Mouse (Mus musculus) kidney, embryonic 16.5 days (tissue): ENCODE results near the gene 1700001P01Rik. TPM values are rescaled to one million over a fixed set of nuclear protein-coding genes. Genes with fewer than 3 reads are reported as not detected.
"Not testable (repeated sequence)": the region's sequence is repeated elsewhere in the genome, so short reads cannot be mapped to it uniquely, and the experiment has no call there.

ENCODE experiments used
- ATAC-seq: fragments of 200-750 bp; cut with Nextera tagmentation; 2 replicates; pipeline ENCODE4 v1.8.0; 2017; ENCODE audit warnings: moderate TSS enrichment; ENCODE audit not compliant: low FRiP score, low TSS enrichment
- H3K27ac ChIP-seq: fragments of 300-500 bp; sonication (generic); 2 replicates; pipeline ENCODE4 v1.5.1; 2014; ENCODE audit warnings: low read length
- H3K27me3 ChIP-seq: fragments of 300-500 bp; sonication (generic); 2 replicates; pipeline ENCODE4 v1.6.1; 2014; ENCODE audit warnings: low read length, control low read depth, mixed read lengths; ENCODE audit not compliant: insufficient read depth
- H3K36me3 ChIP-seq: fragments of 300-500 bp; sonication (generic); 2 replicates; pipeline ENCODE4 v1.6.1; 2014; ENCODE audit warnings: low read length, control low read depth, mixed read lengths; ENCODE audit not compliant: insufficient read depth
- H3K4me1 ChIP-seq: fragments of 300-500 bp; sonication (generic); 2 replicates; pipeline ENCODE4 v1.6.1; 2014; ENCODE audit warnings: low read length, control low read depth, mixed read lengths; ENCODE audit not compliant: insufficient read depth
- H3K4me2 ChIP-seq: fragments of 300-500 bp; sonication (generic); replicated peaks from 2 replicates; pipeline ENCODE4 v1.6.1; 2014; ENCODE audit warnings: low read depth, low read length
- H3K4me3 ChIP-seq: fragments of 300-500 bp; sonication (generic); 2 replicates; pipeline ENCODE4 v1.5.1; 2014; ENCODE audit warnings: mild to moderate bottlenecking, low read length
- H3K9ac ChIP-seq: fragments of 300-500 bp; sonication (generic); replicated peaks from 2 replicates; pipeline ENCODE4 v1.6.1; 2014; ENCODE audit warnings: low read length
- H3K9me3 ChIP-seq: fragments of 300-500 bp; sonication (generic); 2 replicates; pipeline ENCODE4 v1.6.1; 2016; ENCODE audit warnings: low read length, control low read depth
- WGBS: fragments of 180-500 bp; shearing (Covaris S2); extraction: QIAGEN DNeasy Blood & Tissue Kit; methylation state at CpG from one replicate; pipeline ENCODE4 v1.1.7; 2014; 5-methylcytosine and 5-hydroxymethylcytosine counted together
- polyA plus RNA-seq: library from polyadenylated mRNA; unstranded; fragments of >200 nt; fragmentation: Nextera tagmentation; extraction: Ambion mirVana; gene quantifications from 2 replicates; pipeline ENCODE4 v1.2.1, GENCODE M21; 2015

The 1700001P01Rik gene
- polyA plus RNA-seq, 1 experiment from 2014 or later, result 0.27 TPM

DNA sequence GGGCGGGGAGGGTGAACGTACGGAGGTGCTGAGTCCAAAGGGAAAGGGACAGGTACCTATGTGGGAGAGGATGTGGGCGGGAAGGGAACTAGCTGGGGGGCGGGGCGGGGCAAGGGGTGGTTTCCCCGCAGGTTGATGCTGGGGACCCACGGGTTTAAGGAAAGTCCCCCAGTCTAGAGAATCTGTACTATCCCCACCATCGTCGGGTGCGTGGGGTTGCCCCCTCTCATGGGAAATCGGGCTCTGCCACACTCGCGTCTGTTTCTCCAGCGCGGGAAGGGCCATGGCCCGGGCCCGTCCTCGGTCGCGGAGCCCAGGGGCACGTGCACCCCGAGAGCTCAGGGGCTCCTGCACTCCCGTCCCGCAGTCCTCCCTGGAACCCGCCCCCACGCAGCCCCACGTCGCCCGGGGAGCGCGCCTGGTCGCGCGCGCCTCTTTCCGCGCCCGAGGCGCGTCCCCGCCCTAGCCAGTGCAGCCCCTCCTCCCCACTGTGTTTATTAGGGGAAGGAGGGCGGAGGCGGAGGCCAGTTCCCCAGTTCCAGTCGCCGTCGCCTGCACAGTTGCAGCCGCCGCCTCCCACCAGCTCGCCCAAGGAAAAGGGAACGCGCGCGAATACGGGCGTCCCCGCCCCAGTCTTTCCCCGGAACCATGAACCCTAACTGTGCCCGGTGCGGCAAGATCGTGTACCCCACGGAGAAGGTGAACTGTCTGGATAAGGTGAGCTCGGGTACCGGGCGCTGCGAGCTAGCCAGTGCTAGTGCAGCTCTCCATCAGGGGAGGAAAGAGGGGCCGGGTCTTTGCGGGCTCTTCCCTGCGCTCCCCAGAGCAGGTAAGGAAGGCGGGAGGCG lies 23.7 kb upstream of the 1700001P01Rik start:
- ATAC-seq, result peak; percentile 85
- under 1% methylated on average over 68 of the region's 71 CpGs for WGBS
- Histone ChIP-seq H3K9me3 (no peaks in the 10 kb centered on the region), H3K4me3 (peak overlapping the region; percentile 97), H3K4me1 (peaks cover 39% of the 10 kb centered on the region), H3K27ac (peak overlapping the region; percentile 97), H3K4me2 (peak overlapping the region; percentile 67), H3K36me3 (no peaks in the 10 kb centered on the region), H3K9ac (peak overlapping the region; percentile 97), H3K27me3 (no peaks in the 10 kb centered on the region)

- H3K9me3 ChIP-seq, result no peaks in the 10 kb centered on the region
- H3K4me2 ChIP-seq, result peak within 1 kb of the TSS; percentile 67
- no peaks in the 10 kb centered on the region for H3K36me3 ChIP-seq
- H3K27me3 ChIP-seq, result no peaks in the 10 kb centered on the region
- peak within 1 kb of the TSS; percentile 97 for H3K9ac ChIP-seq
- peak within 1 kb of the TSS; percentile 97 for H3K4me3 ChIP-seq
- peaks cover 33% of the 10 kb centered on the region for H3K4me1 ChIP-seq
- ATAC-seq, result peak; percentile 10
- under 1% methylated on average over 11 of the region's 11 CpGs for WGBS
- peak within 1 kb of the TSS; percentile 97 for H3K27ac ChIP-seq
Measured at GRCm38 (mm10) chr11:97798782-97799145, 23.0 kb upstream of the 1700001P01Rik start, which contains the start of gene Lasp1. TSS of gene Lasp1 (plus strand) at chr11:97799000.

DNA sequence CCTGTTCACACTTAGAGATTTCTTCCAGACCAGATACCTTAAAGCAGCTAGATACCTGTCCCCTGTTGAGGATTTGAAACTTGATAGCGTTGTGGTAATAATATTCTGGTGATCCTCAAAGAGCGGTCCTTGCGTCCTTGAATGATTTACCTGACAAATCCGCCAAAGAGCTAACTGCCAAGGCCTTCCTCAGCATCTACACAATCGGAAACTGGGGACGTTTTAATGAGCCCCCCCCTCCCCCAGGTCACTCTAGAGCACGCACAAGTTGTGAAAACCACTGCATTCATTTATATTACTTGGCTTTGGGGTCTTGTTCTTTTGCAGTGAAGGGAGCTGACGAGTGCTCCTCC lies 22.3 kb upstream of the 1700001P01Rik start:
- 31% methylated on average over 8 of the region's 8 CpGs for WGBS
- Histone ChIP-seq H3K4me1 (peaks cover 26% of the 10 kb centered on the region), H3K36me3 (no peaks in the 10 kb centered on the region), H3K4me2 (peak overlapping the region; percentile 67), H3K9ac (no peak overlapping the region), H3K27me3 (no peaks in the 10 kb centered on the region), H3K9me3 (0 out of 2 replicates have a peak, but pooled peaks cover 2% of the 10 kb centered on the region), H3K27ac (no peak overlapping the region), H3K4me3 (peak overlapping the region; percentile 97)
- no peak for ATAC-seq

DNA sequence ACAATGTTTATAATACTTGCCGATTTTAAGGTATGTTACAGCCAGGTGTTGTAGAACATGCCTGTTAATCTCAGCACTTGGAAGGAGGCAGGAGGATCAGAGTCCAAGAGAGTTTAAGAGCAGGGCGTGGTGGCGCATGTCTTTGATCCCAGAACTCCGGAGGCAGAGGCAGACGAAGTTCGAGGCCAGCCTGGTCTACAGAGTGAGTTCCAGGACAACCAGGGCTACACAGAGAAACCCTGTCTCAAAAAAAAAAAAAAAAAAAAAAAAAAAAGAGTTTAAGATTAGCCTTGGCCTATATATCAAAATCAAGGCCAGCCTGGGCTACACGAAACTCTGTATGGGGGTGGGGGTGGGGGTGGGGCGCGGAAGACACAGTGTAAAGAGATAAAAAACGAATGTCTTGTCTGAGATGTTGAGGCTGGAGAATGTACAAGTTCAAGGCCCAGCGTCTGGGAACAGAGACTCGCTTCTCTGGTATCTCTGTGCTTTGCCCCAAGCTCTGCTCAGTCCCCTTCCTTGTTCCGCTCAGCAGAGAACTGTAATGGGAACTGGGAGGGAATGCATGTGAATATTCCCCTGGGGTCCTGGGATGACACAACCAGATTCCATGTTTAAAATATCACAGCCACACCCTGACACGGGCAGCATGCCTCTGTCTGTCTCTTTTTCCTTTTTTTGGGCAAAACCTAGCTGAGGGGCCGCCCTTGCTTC lies 21.8 kb upstream of the 1700001P01Rik start:
- no peak overlapping the region for H3K27ac ChIP-seq
- H3K27me3 ChIP-seq, result no peaks in the 10 kb centered on the region
- H3K9ac ChIP-seq, result no peak overlapping the region
- H3K4me1 ChIP-seq, result peaks cover 21% of the 10 kb centered on the region
- WGBS, result 61% methylated on average over 15 of the region's 15 CpGs
- H3K4me2 ChIP-seq, result no peak overlapping the region
- H3K9me3 ChIP-seq, result 0 out of 2 replicates have a peak, but pooled peaks cover 2% of the 10 kb centered on the region
- no peak for ATAC-seq
- no peak overlapping the region for H3K4me3 ChIP-seq
- no peaks in the 10 kb centered on the region for H3K36me3 ChIP-seq

DNA sequence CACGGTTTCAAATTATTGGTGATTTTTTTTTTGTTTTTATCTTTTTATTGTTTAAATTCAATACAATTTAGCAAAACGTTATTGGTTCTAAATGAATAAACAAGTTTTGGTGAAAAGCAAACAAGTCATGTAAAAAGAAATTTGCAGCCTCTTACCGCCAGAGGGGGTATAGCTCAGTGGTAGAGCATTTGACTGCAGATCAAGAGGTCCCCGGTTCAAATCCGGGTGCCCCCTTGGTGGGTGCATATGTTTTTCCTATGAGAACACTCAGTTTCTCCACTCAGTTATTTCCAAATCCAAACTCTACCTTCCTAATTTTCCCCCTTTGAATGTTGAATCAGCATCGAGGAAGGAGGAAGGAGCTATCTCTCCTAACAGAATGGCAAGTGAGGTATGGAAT lies 21.2 kb upstream of the 1700001P01Rik start:
- H3K4me2 ChIP-seq, result no peak overlapping the region
- 0 out of 2 replicates have a peak, but pooled peaks cover 2% of the 10 kb centered on the region for H3K9me3 ChIP-seq
- no peak overlapping the region for H3K9ac ChIP-seq
- H3K4me1 ChIP-seq, result peaks cover 15% of the 10 kb centered on the region
- H3K36me3 ChIP-seq, result no peaks in the 10 kb centered on the region
- no peak for ATAC-seq
- H3K27ac ChIP-seq, result no peak overlapping the region
- 4% methylated on average over 6 of the region's 6 CpGs for WGBS
- no peaks in the 10 kb centered on the region for H3K27me3 ChIP-seq
- no peak overlapping the region for H3K4me3 ChIP-seq

DNA sequence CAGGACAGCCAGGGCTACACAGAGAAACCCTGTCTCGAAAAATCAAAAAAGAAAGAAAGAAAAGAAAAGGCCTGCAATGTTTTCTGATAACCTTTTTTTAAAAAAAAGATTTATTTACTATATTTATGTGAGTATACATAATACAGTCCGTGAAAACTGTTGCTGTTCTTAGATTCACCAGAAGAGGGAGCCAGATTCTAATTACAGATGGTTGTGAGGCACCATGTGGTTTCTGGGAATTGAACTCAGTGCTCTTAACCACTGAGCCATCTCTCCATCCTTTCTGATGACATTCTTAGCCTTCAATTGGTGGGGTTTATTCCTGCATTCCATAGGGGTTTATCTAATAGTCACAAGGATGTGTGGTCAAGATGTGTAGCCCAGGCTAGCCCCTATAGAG lies 17.4 kb upstream of the 1700001P01Rik start:
- Histone ChIP-seq H3K27me3 (no peaks in the 10 kb centered on the region), H3K27ac (no peak overlapping the region), H3K36me3 (no peaks in the 10 kb centered on the region), H3K9me3 (0 out of 2 replicates have a peak, but pooled peaks cover 2% of the 10 kb centered on the region), H3K4me2 (no peak overlapping the region), H3K4me3 (no peak overlapping the region), H3K4me1 (peaks cover 1% of the 10 kb centered on the region), H3K9ac (no peak overlapping the region)
- 16% methylated on average over 2 of the region's 2 CpGs for WGBS
- ATAC-seq, result no peak

DNA sequence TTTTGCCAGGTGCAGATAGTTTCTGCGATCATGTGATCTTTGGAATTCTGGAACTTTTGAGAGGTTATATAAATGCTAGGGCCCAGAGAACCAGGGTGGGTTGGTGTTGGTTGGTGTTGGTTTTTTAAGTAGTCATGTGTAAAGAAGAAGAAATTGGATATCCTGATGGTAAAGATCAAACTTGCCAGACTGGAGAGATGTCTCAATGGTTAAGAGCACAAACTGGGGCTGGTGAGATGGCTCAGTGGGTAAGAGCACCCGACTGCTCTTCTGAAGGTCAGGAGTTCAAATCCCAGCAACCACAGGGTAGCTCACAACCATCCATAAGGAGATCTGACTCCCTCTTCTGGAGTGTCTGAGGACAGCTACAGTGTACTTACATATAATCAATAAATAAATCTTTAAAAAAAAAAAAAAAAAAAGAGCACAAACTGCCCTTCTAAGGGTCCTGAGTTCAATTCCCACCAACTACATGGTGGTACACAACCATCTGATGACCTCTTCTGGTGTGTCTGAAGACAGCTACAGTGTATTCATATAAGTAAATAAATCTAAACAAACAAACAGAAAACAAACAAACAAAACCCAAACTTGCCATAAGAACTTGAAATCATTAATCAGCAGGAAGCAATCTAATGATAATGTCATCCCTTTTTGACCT lies 15.2 kb upstream of the 1700001P01Rik start:
- not testable (repeated sequence) for H3K4me1 ChIP-seq, H3K4me3 ChIP-seq

DNA sequence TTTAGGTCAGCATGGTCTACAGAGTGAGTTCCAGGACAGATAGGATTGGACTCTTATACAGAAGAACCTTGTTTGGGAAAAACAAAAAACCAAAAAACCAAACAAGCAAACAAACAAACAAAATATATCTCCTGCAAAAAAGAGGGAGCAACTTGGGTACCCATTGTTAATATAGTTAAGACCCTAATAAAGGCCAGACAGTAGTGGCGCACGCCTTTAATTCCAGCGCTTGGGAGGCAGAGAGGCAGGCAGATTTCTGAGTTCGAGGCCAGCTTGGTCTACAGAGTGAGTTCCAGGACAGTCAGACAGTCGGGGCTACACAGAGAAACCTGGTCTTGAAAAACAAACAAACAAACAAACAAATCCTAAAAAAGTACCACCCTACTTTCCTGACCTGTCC lies 14.0 kb upstream of the 1700001P01Rik start:
- 90% methylated on average over 5 of the region's 5 CpGs for WGBS
- no peak overlapping the region for H3K27ac ChIP-seq
- H3K27me3 ChIP-seq, result no peaks in the 10 kb centered on the region
- no peak for ATAC-seq
- H3K9me3 ChIP-seq, result 0 out of 2 replicates have a peak, but pooled peaks cover 2% of the 10 kb centered on the region
- H3K4me1 ChIP-seq, result no peaks in the 10 kb centered on the region
- no peak overlapping the region for H3K4me2 ChIP-seq
- no peaks in the 10 kb centered on the region for H3K36me3 ChIP-seq
- no peak overlapping the region for H3K9ac ChIP-seq
- no peak overlapping the region for H3K4me3 ChIP-seq

More for the DNA sequence above, 15.2 kb upstream of the 1700001P01Rik start:
- H3K27me3 ChIP-seq, H3K27ac ChIP-seq, H3K9me3 ChIP-seq, H3K36me3 ChIP-seq, H3K4me2 ChIP-seq, ATAC-seq, H3K9ac ChIP-seq: not testable (repeated sequence)
- WGBS, result 70% methylated on average over 2 of the region's 2 CpGs

DNA sequence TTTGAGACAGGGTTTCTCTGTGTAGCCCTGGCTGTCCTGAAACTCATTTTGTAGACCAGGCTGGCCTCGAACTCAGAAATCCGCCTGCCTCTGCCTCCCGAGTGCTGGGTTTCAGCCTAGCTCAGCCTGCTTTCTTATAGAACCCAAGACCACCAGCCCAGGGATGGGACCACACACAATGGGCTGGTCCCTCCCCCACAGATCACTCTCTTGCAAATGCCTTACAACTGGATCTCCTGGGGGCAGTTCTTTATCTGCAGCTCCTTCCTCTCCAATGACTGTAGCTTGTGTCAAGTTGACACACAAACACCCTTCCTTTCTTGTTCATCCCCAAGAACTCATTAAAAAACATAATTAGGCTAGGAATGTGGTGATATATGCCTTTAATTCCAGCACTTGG lies 12.2 kb upstream of the 1700001P01Rik start:
- Histone ChIP-seq H3K9me3 (no peaks in the 10 kb centered on the region), H3K27me3 (no peaks in the 10 kb centered on the region), H3K4me3 (no peak overlapping the region), H3K9ac (no peak overlapping the region), H3K36me3 (no peaks in the 10 kb centered on the region), H3K4me1 (0 out of 2 replicates have a peak, but pooled peaks cover 2% of the 10 kb centered on the region), H3K27ac (no peak overlapping the region), H3K4me2 (no peak overlapping the region)
- WGBS, result 90% methylated on average over 3 of the region's 3 CpGs
- no peak for ATAC-seq
